Mouse (Mus musculus): ENCODE results near the gene Btg4.

DNA sequence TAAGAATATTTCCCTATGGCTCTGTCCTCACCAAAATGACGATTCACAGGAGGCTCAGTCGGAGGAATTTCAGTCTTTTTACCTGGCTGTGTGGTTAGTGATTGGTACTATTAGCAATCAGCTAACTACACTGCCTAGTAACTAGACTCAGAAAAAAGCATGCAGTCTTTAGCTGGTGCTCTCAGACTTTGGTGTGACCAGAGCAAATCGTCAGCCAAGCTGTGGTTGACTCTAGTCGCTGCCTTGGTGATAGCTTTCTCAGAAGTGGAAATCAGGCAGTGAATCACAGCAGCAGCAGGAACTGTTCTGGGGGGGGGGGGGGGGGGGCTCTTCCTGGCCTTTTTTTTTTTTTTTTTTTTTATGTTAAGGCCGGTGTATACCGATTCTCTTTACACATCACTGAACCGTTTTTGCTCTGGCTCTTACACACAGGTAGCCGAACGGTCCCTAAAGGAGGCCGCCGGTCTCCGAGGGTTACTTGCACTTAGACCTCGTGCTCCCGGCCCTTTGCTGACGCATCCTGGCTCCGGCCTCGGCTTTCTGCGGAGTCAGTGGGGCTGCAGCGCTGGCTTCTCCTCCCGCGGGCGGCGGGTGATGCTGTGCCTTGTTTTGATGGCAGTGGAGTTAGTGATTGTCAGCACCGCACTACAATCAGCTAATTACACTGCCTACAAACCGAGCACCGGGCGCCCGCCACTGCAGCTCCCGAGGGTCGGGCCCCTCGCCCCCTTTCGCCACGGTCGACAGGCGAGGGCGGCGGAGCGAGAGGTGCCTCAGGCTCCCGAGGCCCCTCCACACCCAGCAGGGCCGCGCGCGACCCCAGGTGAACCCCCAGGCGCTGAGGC, 42.5 kb downstream of the Btg4 start:
- no peak for TF ChIP-seq CTCF (IDR thresholded peaks at IDR 0.05; ENCODE audit: borderline replicate concordance, control insufficient read depth, extremely low read depth, insufficient read depth, low read length, poor library complexity)
- no peak for TF ChIP-seq POLR2A (IDR thresholded peaks at IDR 0.05; ENCODE audit: control insufficient read depth, extremely low read depth, insufficient read depth, low read length, poor library complexity)

All from thymus, adult 2 months (tissue).